10 mouse cellular contexts compared by ENCODE assay signal in genomic region chr3:97894695-97895094, GRCm38 (mm10). TPM values are rescaled to one million over a fixed set of nuclear protein-coding genes. Genes with fewer than 3 reads are reported as not detected.
A peak's percentile ranks its signal among the peaks of the same experiment; 100 is the strongest.
DNase-seq lines count a peak whose midpoint lies in the region; ATAC-seq and TF ChIP-seq lines count a peak whose summit lies in the region.
"Had no signal": no experiment of that assay in that cellular context is flagged by ENCODE, and none has a peak within 500 bp of the region (broad histone marks: within the 10 kb centered on the region; RNA-seq: fewer than 3 reads in every experiment).

No protein-coding gene starts in this region.

- H3K36me3 ChIP-seq in intestine, embryonic 14.5 days (ENCODE audit: control insufficient read depth, insufficient read depth, low read length) = no peaks in the 10 kb centered on the region
- H3K36me3 ChIP-seq in intestine, embryonic 16.5 days (ENCODE audit: control insufficient read depth, insufficient read depth, low read length) = no peaks in the 10 kb centered on the region
- H3K36me3 ChIP-seq in ES-E14 (ENCODE audit: control insufficient read depth, insufficient read depth, low read length, poor library complexity, severe bottlenecking) = no peaks in the 10 kb centered on the region
- no peaks in the 10 kb centered on the region for H3K36me3 ChIP-seq in small intestine, adult 2 months (ENCODE audit: control insufficient read depth, insufficient read depth, low read length)
- H3K36me3 ChIP-seq: heart, embryonic 13.5 days had no signal

- H3K9me3 ChIP-seq in intestine, embryonic 14.5 days (ENCODE audit: control insufficient read depth, low read length) = 0 out of 2 replicates have a peak, but pooled peaks cover 3% of the 10 kb centered on the region
- 0 out of 2 replicates have a peak, but pooled peaks cover 3% of the 10 kb centered on the region for H3K9me3 ChIP-seq in intestine, embryonic 16.5 days (ENCODE audit: control insufficient read depth, low read length)
- no peaks in the 10 kb centered on the region for H3K9me3 ChIP-seq in ES-E14 (ENCODE audit: control insufficient read depth, insufficient read depth, low read depth, low read length)
- H3K9me3 ChIP-seq: heart, embryonic 13.5 days; megakaryocyte, embryonic 14.5 days had no signal

- no peak for ATAC-seq in intestine, embryonic 14.5 days (replicated peaks; ENCODE audit: low FRiP score, low TSS enrichment, low read depth)
- no peak for ATAC-seq in intestine, embryonic 16.5 days
- ATAC-seq in granulocyte monocyte progenitor cell, adult 5-6 weeks (replicated peaks; ENCODE audit: poor library complexity, severe bottlenecking) = peak; percentile 87
- no peak for ATAC-seq in frontal cortex, adult (ENCODE audit: low TSS enrichment)

- TF ChIP-seq POLR2A in small intestine, adult 2 months (IDR thresholded peaks at IDR 0.05; ENCODE audit: low read depth, low read length) = no peak

- in situ Hi-C loops in ES-E14 (cut with MboI; ENCODE audit: low sequenced_read_pairs in 2 of 2, unreplicated experiment in 2 of 2) = no loop called here

- DNase-seq in intestine, embryonic 14.5 days (ENCODE audit: low spot score) = peak; percentile 59
- DNase-seq in B cell, adult 2 months = peak; percentile 58 to 68
- peak; percentile 59 for DNase-seq in ES-E14 (ENCODE audit: low read depth, low spot score)
- DNase-seq in right cerebral cortex, adult 18-20 months = no peak

- peak; percentile 68; the same call in 1 of the 2 replicates for TF ChIP-seq CTCF in small intestine, adult 2 months (IDR thresholded peaks at IDR 0.05; ENCODE audit: extremely low read depth, insufficient read length, insufficient replicate concordance, low read depth, low read length)

- no peak overlapping the region for H3K4me3 ChIP-seq in intestine, embryonic 14.5 days (ENCODE audit: low read depth, low read length)
- H3K4me3 ChIP-seq in intestine, embryonic 16.5 days (ENCODE audit: low read length) = no peak overlapping the region
- no peak overlapping the region for H3K4me3 ChIP-seq in ES-E14 (ENCODE audit: insufficient read depth in 1 of 2, low read depth in 1 of 2, low read length in 2 of 2, poor library complexity in 1 of 2, severe bottlenecking in 1 of 2)
- H3K4me3 ChIP-seq in small intestine, adult 2 months (ENCODE audit: low read depth, low read length) = no peak overlapping the region
- H3K4me3 ChIP-seq: heart, embryonic 13.5 days; megakaryocyte, embryonic 14.5 days had no signal

- no peak overlapping the region for H3K9ac ChIP-seq in intestine, embryonic 14.5 days (ENCODE audit: low read length)
- H3K9ac ChIP-seq in intestine, embryonic 16.5 days (ENCODE audit: low read depth, low read length) = no peak overlapping the region
- no peak overlapping the region for H3K9ac ChIP-seq in ES-E14 (ENCODE audit: insufficient read depth, low read depth, low read length, poor library complexity, severe bottlenecking)
- H3K9ac ChIP-seq: heart, embryonic 13.5 days had no signal

- H3K27me3 ChIP-seq in intestine, embryonic 14.5 days (replicated peaks; ENCODE audit: control insufficient read depth, insufficient read depth, low read length) = peaks cover 14% of the 10 kb centered on the region
- peaks cover 9% of the 10 kb centered on the region for H3K27me3 ChIP-seq in intestine, embryonic 16.5 days (replicated peaks; ENCODE audit: control insufficient read depth, insufficient read depth, low read length)
- H3K27me3 ChIP-seq in small intestine, adult 2 months (ENCODE audit: control insufficient read depth, insufficient read depth, low read length) = peaks cover 6% of the 10 kb centered on the region; the same call in 1 of the 2 replicates

- H3K4me2 ChIP-seq in intestine, embryonic 14.5 days (ENCODE audit: low read length) = no peak overlapping the region
- no peak overlapping the region for H3K4me2 ChIP-seq in intestine, embryonic 16.5 days (ENCODE audit: low read depth, low read length)
- H3K4me2 ChIP-seq: heart, embryonic 13.5 days had no signal

- no peaks in the 10 kb centered on the region for H3K4me1 ChIP-seq in intestine, embryonic 14.5 days (replicated peaks; ENCODE audit: control insufficient read depth, insufficient read depth, low read length)
- H3K4me1 ChIP-seq in intestine, embryonic 16.5 days (ENCODE audit: control insufficient read depth, insufficient read depth, low read length) = no peaks in the 10 kb centered on the region
- 0 out of 4 replicates have a peak, but pooled peaks cover 0 to 1% of the 10 kb centered on the region in 2 experiments for H3K4me1 ChIP-seq in ES-E14 (ENCODE audit: control insufficient read depth in 2 of 2, insufficient read depth in 2 of 2, low read length in 2 of 2, poor library complexity in 1 of 2)
- no peaks in the 10 kb centered on the region for H3K4me1 ChIP-seq in small intestine, adult 2 months (ENCODE audit: control insufficient read depth, insufficient read depth, insufficient read length, low read length)
- H3K4me1 ChIP-seq: heart, embryonic 13.5 days; megakaryocyte, embryonic 14.5 days had no signal

- no peak overlapping the region for H3K27ac ChIP-seq in intestine, embryonic 14.5 days (ENCODE audit: low read depth)
- H3K27ac ChIP-seq in intestine, embryonic 16.5 days (ENCODE audit: low read length) = no peak overlapping the region
- H3K27ac ChIP-seq in ES-E14 (ENCODE audit: insufficient read depth, low read depth, low read length, poor library complexity, severe bottlenecking) = no peak overlapping the region
- no peak overlapping the region for H3K27ac ChIP-seq in small intestine, adult 2 months (ENCODE audit: insufficient read depth, low read depth, low read length)
- H3K27ac ChIP-seq: heart, embryonic 13.5 days had no signal

- 46% methylated on average over 6 of the region's 6 CpGs for WGBS in intestine, embryonic 14.5 days
- 48% methylated on average over 6 of the region's 6 CpGs for WGBS in intestine, embryonic 16.5 days
- 55% methylated on average over 6 of the region's 6 CpGs for WGBS in small intestine, adult 2 months

TF ChIP-seq in ES-E14, 5 proteins besides CTCF, POLR2A, EP300 and RAD21:
- no peak for TF ChIP-seq CHD2 (IDR thresholded peaks at IDR 0.05; ENCODE audit: low read depth, low read length)
- no peak for TF ChIP-seq ZNF384 (IDR thresholded peaks at IDR 0.05; ENCODE audit: low read depth, low read length)
- TF ChIP-seq HCFC1 (IDR thresholded peaks at IDR 0.05; ENCODE audit: borderline replicate concordance, insufficient read depth, low read length) = no peak
- peak; percentile 76; the same call in 1 of the 2 replicates for TF ChIP-seq ZC3H11A (IDR thresholded peaks at IDR 0.05; ENCODE audit: borderline replicate concordance, low read depth, low read length)
- no peak for TF ChIP-seq MAFK (IDR thresholded peaks at IDR 0.05; ENCODE audit: insufficient read depth, low read depth, low read length)

RNA-seq across cellular contexts. Expression of gene Pde4dip, which starts 6.2 kb away (rescaled TPM):
- 33.2 and 35.6 TPM in 2 replicates for polyA plus RNA-seq in intestine, embryonic 14.5 days (2014; fragmentation: Nextera tagmentation; extraction: Ambion mirVana)
- polyA plus RNA-seq in intestine, embryonic 16.5 days (2015; fragmentation: Nextera tagmentation; extraction: Ambion mirVana) = 20.2 and 21.2 TPM in 2 replicates
- total RNA-seq in ES-E14 (2012; rRNA removed) = 10.0 and 12.0 TPM in 2 replicates
- 5.0 and 8.1 TPM in 2 replicates for total RNA-seq in granulocyte monocyte progenitor cell, adult 5-6 weeks (2014; fragmentation: Nextera tagmentation)
- total RNA-seq in granulocyte monocyte progenitor cell, adult 5-6 weeks (2017) = 7.5 and 9.7 TPM in 2 replicates
- 8.0 and 12.2 TPM in 2 replicates for polyA plus RNA-seq in small intestine, adult 2 months (2012; rRNA removed)

RNA-seq across cellular contexts. Expression of gene Sec22b, which starts 6.3 kb away (rescaled TPM):
- polyA plus RNA-seq in intestine, embryonic 14.5 days (2014; fragmentation: Nextera tagmentation; extraction: Ambion mirVana) = 132 and 143 TPM in 2 replicates
- polyA plus RNA-seq in intestine, embryonic 16.5 days (2015; fragmentation: Nextera tagmentation; extraction: Ambion mirVana) = 152 and 157 TPM in 2 replicates
- total RNA-seq in ES-E14 (2012; rRNA removed) = 29.1 and 44.4 TPM in 2 replicates
- total RNA-seq in granulocyte monocyte progenitor cell, adult 5-6 weeks (2014; fragmentation: Nextera tagmentation) = 71.1 and 89.5 TPM in 2 replicates
- total RNA-seq in granulocyte monocyte progenitor cell, adult 5-6 weeks (2017) = 83.2 and 100 TPM in 2 replicates
- polyA plus RNA-seq in small intestine, adult 2 months (2012; rRNA removed) = 28.5 and 40.0 TPM in 2 replicates
